Mouse (Mus musculus) heart, embryonic 12.5 days (tissue): ENCODE results near the gene Misp. TPM values are rescaled to one million over a fixed set of nuclear protein-coding genes. Genes with fewer than 3 reads are reported as not detected.

Experiments used
- ATAC-seq: fragments of 200-750 bp; cut with Nextera tagmentation; 2 replicates; pipeline ENCODE4 v1.8.0; 2017; ENCODE audit warnings: moderate TSS enrichment, moderate library complexity; ENCODE audit not compliant: insufficient number of reproducible peaks, low FRiP score
- H3K27ac ChIP-seq: fragments of 300-500 bp; sonication (generic); 2 replicates; pipeline ENCODE4 v1.5.1; 2016; ENCODE audit warnings: mild to moderate bottlenecking, moderate library complexity; ENCODE audit not compliant: poor library complexity, severe bottlenecking
- H3K27me3 ChIP-seq: fragments of 300-500 bp; sonication (generic); replicated peaks from 2 replicates; pipeline ENCODE4 v1.6.1; 2016; ENCODE audit warnings: mild to moderate bottlenecking, moderate library complexity
- H3K36me3 ChIP-seq: fragments of 300-500 bp; sonication (generic); 2 replicates; pipeline ENCODE4 v1.6.1; 2016; ENCODE audit warnings: mild to moderate bottlenecking, moderate library complexity
- H3K4me1 ChIP-seq: fragments of 300-500 bp; sonication (generic); replicated peaks from 2 replicates; pipeline ENCODE4 v1.6.1; 2016; ENCODE audit warnings: mild to moderate bottlenecking
- H3K4me2 ChIP-seq: fragments of 300-500 bp; sonication (generic); 2 replicates; pipeline ENCODE4 v1.6.1; 2016; ENCODE audit warnings: mild to moderate bottlenecking, moderate library complexity
- H3K4me3 ChIP-seq: fragments of 300-500 bp; sonication (generic); 2 replicates; pipeline ENCODE4 v1.5.1; 2016; ENCODE audit warnings: mild to moderate bottlenecking
- H3K9ac ChIP-seq: fragments of 300-500 bp; sonication (generic); 2 replicates; pipeline ENCODE4 v1.6.1; 2016; ENCODE audit warnings: mild to moderate bottlenecking, moderate library complexity
- H3K9me3 ChIP-seq: fragments of 300-500 bp; sonication (generic); replicated peaks from 2 replicates; pipeline ENCODE4 v1.6.1; 2016; ENCODE audit warnings: mild to moderate bottlenecking, moderate library complexity
- WGBS: fragments of 180-500 bp; shearing (Covaris S2); methylation state at CpG from one replicate; pipeline ENCODE4 v1.1.7; 2016; 5-methylcytosine and 5-hydroxymethylcytosine counted together
- polyA plus RNA-seq: library from polyadenylated mRNA; unstranded; fragments of >200 nt; fragmentation: Nextera tagmentation; extraction: Ambion mirVana; gene quantifications from 2 replicates; pipeline ENCODE4 v1.2.1, GENCODE M21; 2016

The Misp gene
- polyA plus RNA-seq, 1 experiment from 2014 or later = 0.40 TPM

DNA sequence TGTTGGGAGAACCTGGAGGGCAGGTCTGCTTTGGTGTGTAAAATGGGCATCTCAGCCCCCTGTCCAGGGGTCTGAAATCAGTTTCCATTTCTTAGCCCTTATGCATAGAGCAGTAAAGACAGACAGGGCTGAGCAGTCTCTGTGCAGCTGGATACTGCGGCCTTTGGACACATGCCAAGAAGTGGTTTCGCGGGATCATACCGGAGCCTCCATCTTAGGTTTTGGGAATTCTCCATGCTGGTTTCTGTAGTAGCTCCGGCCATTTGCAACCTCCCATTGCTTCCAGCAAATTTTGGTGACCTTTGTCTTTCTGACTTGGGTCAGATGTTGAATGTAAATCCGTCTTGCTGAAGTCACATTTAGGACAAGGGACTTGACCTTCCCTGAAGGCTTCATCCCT, 22.7 kb downstream of the Misp start:
- Histone ChIP-seq H3K9me3 (no peaks in the 10 kb centered on the region), H3K36me3 (no peaks in the 10 kb centered on the region), H3K27me3 (no peaks in the 10 kb centered on the region), H3K27ac (no peak overlapping the region), H3K4me3 (no peak overlapping the region), H3K4me2 (no peak overlapping the region), H3K9ac (no peak overlapping the region), H3K4me1 (peaks cover 36% of the 10 kb centered on the region)
- no peak for ATAC-seq
- 69% methylated on average over 6 of the region's 6 CpGs for WGBS

DNA sequence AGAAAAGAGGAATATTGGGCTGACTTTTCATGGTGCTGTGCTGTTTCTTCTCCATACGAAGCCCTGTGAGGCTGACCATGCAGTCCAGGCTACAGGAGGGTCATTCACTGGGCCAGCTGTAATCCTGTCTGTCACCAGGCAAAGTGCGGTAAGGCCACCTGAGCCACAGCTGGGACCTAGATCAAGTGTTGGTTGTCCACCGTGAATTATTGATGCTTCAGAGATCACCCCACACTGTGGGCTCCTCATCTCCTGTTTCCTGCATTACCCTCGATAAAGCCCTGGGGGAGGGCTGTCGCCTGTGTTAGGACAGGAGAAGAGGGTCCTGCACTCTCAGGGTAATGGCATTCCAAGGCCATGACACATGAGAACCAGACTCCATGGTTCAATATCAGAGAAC, 25.8 kb downstream of the Misp start:
- no peak for ATAC-seq
- Histone ChIP-seq H3K27ac (no peak overlapping the region), H3K27me3 (no peaks in the 10 kb centered on the region), H3K4me3 (no peak overlapping the region), H3K36me3 (no peaks in the 10 kb centered on the region), H3K9ac (no peak overlapping the region), H3K4me2 (no peak overlapping the region), H3K4me1 (peaks cover 51% of the 10 kb centered on the region), H3K9me3 (no peaks in the 10 kb centered on the region)
- WGBS = 45% methylated on average over 5 of the region's 5 CpGs

- Histone ChIP-seq H3K36me3 (no peaks in the 10 kb centered on the region), H3K9ac (no peak overlapping the region), H3K27ac (no peak overlapping the region), H3K4me1 (peaks cover 42% of the 10 kb centered on the region), H3K4me3 (no peak overlapping the region), H3K27me3 (no peaks in the 10 kb centered on the region), H3K9me3 (no peaks in the 10 kb centered on the region), H3K4me2 (no peak overlapping the region)
- WGBS = 71% methylated on average over 8 of the region's 8 CpGs
- no peak for ATAC-seq
Observed at GRCm38 (mm10) chr10:79849941-79850628, 29.3 kb downstream of the Misp start.

DNA sequence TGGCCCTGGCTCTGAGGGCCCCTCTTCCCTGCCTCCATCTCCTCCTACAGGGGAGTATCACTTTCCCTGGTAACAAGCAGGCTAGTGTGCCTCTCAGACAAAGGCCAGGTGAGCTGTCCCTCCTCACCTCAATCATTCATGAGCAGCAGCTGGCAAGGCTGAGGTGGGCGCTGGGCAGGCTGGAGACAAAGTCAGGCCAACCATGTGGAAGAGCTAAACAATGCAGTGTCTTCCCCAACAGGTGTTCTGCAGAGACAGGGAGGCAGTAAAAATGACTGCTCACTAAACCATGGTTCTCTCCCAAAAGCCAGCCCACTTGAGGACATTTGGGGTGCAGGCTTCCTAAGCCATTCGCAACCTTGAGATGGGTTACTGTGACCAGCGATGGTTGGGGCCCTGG, 30.9 kb downstream of the Misp start:
- ATAC-seq = no peak
- Histone ChIP-seq H3K27me3 (no peaks in the 10 kb centered on the region), H3K9ac (peak overlapping the region; percentile 99)

DNA sequence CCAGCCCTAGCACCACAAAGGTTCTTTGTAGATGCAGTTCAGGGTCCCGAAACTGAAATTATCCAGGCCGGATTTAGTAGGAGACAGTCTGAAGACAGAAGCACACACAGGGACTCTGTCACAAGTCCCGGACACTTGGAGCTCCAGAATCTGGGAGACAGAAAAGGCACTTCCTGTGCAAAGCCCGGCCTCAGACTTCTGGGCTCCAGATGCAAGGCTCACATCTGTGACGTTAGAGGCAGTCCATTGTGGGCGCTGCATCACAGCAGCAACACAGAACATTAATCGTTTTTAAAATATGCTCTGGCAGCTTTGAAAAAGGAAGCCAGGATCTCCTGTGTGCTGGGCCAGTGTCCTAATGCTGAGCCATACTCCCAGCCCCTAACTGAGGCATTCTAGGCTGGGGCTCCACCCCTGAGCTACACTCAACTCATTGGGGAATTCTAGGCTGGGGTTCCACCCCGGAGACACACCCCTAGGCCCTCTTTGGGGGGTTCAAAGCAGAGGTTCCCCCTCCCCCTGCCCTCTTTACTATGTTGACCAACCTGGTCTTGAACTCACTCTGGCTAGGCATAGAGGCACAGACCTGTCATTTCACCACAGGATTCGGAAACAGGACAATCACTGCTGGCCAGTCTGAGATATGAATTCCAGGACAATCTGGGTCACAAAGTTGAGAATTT, 31.5 kb downstream of the Misp start:
- H3K9ac ChIP-seq = peak overlapping the region; percentile 99
- 54% methylated on average over 9 of the region's 9 CpGs for WGBS
- H3K4me3 ChIP-seq = peak overlapping the region; percentile 92
- H3K4me1 ChIP-seq = peaks cover 46% of the 10 kb centered on the region
- no peaks in the 10 kb centered on the region for H3K27me3 ChIP-seq
- H3K27ac ChIP-seq = peak overlapping the region; percentile 100
- peaks cover 11% of the 10 kb centered on the region for H3K36me3 ChIP-seq
- peak overlapping the region; percentile 99 for H3K4me2 ChIP-seq
- no peaks in the 10 kb centered on the region for H3K9me3 ChIP-seq
- no peak for ATAC-seq

More for the DNA sequence above, 30.9 kb downstream of the Misp start:
- no peaks in the 10 kb centered on the region for H3K9me3 ChIP-seq
- H3K36me3 ChIP-seq = peaks cover 5% of the 10 kb centered on the region
- H3K27ac ChIP-seq = peak overlapping the region; percentile 100
- peak overlapping the region; percentile 92; the same call in 1 of the 2 replicates for H3K4me3 ChIP-seq
- peak overlapping the region; percentile 99 for H3K4me2 ChIP-seq
- peaks cover 42% of the 10 kb centered on the region for H3K4me1 ChIP-seq
- 82% methylated on average over 3 of the region's 3 CpGs for WGBS

DNA sequence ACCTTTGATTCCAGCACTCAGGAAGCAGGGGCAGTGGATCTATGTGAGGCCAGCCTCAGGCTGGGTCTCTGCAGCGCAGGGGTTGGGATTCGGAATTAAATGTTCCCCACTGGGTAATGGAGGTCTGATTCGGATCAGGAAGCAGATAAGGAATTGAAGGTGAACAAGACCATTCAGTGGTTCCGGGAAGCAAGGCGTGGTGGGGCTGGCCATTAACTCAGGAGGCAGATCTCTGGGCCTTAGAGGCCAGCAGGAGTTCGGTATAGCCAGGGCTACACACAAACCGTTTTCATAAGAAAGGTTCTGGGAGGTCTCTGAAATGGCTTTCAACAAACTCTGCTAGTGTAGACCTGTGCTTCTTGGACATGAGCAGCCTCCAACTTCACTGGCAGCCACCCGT, 32.0 kb downstream of the Misp start:
- peaks cover 51% of the 10 kb centered on the region for H3K4me1 ChIP-seq
- peak overlapping the region; percentile 100 for H3K27ac ChIP-seq
- H3K4me3 ChIP-seq = peak overlapping the region; percentile 92
- no peaks in the 10 kb centered on the region for H3K9me3 ChIP-seq
- peak overlapping the region; percentile 99 for H3K9ac ChIP-seq
- peaks cover 14% of the 10 kb centered on the region for H3K36me3 ChIP-seq
- H3K4me2 ChIP-seq = peak overlapping the region; percentile 99
- ATAC-seq = no peak
- 29% methylated on average over 8 of the region's 8 CpGs for WGBS
- no peaks in the 10 kb centered on the region for H3K27me3 ChIP-seq

- no peaks in the 10 kb centered on the region for H3K9me3 ChIP-seq
- peak; percentile 60 for ATAC-seq
- H3K36me3 ChIP-seq = peaks cover 17% of the 10 kb centered on the region
- under 1% methylated on average over 15 of the region's 15 CpGs for WGBS
- H3K27ac ChIP-seq = peak overlapping the region; percentile 100
- peak overlapping the region; percentile 92 for H3K4me3 ChIP-seq
- H3K27me3 ChIP-seq = no peaks in the 10 kb centered on the region
- peaks cover 57% of the 10 kb centered on the region for H3K4me1 ChIP-seq
- H3K4me2 ChIP-seq = peak overlapping the region; percentile 99
- peak overlapping the region; percentile 99 for H3K9ac ChIP-seq
Observed at GRCm38 (mm10) chr10:79853392-79853791, 32.6 kb downstream of the Misp start.

GRCm38 (mm10) chr10:79853860-79854795, 33.3 kb downstream of the Misp start, which contains the start of gene Ptbp1:
Ptbp1 (plus strand) TSS chr10:79854427.
- Histone ChIP-seq H3K4me2 (peak within 1 kb of the TSS; percentile 99), H3K27me3 (no peaks in the 10 kb centered on the region), H3K4me3 (peak within 1 kb of the TSS; percentile 92), H3K9ac (peak within 1 kb of the TSS; percentile 99), H3K4me1 (peaks cover 64% of the 10 kb centered on the region), H3K36me3 (peaks cover 24% of the 10 kb centered on the region), H3K9me3 (no peaks in the 10 kb centered on the region), H3K27ac (peak within 1 kb of the TSS; percentile 100)
- peak; percentile 92 for ATAC-seq
- WGBS = under 1% methylated on average over 75 of the region's 75 CpGs

DNA sequence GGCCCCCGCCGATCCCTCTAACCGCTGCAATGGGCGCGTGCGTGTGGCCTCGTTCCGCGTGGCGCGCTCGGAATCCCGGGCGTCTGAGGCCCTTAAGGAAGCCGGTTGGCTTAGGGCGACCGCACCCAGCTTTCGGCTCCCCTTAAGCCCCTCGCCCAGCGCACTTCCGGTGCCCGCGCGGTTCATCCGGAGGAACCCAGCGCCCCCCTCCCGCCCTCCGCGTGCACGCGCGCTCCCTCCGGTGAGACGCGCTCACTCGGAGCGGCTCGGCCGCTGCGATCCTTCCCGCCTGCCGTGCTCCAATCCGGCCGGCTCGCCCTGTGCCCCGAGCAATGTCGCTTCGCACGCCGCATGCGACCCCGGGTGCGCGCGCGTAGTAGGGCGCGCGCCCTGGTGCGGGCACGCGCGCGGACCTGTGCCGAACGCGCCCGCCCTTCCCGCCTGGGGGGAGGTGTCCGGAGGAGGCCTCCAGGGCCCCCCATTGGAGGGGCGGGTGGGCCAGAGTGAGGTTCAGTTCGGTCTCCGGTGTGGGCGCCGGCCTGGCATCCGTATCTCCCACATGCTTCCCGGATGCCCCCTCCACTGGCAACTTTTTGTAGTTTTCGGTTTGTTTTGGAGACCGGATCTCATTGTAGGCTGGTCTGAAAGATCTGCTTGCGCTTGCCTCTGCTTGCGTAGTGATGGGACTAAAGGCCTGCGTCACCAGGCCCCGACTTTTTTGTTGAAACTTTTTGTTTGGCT, 34.2 kb downstream of the Misp start:
- Histone ChIP-seq H3K9ac (peak overlapping the region; percentile 99), H3K27me3 (no peaks in the 10 kb centered on the region), H3K4me1 (peaks cover 70% of the 10 kb centered on the region), H3K4me2 (peak overlapping the region; percentile 99), H3K4me3 (peak overlapping the region; percentile 92), H3K36me3 (peaks cover 32% of the 10 kb centered on the region), H3K27ac (peak overlapping the region; percentile 100), H3K9me3 (no peaks in the 10 kb centered on the region)
- ATAC-seq = peak; percentile 27
- under 1% methylated on average over 81 of the region's 83 CpGs for WGBS

- H3K36me3 ChIP-seq = peaks cover 39% of the 10 kb centered on the region
Observed at GRCm38 (mm10) chr10:79855558-79856184, 34.9 kb downstream of the Misp start.

More at GRCm38 (mm10) chr10:79855558-79856184, 34.9 kb downstream of the Misp start:
- no peak for ATAC-seq
- under 1% methylated on average over 10 of the region's 10 CpGs for WGBS
- Histone ChIP-seq H3K27me3 (no peaks in the 10 kb centered on the region), H3K9ac (peak overlapping the region; percentile 99), H3K4me1 (peaks cover 67% of the 10 kb centered on the region), H3K4me3 (peak overlapping the region; percentile 92), H3K9me3 (no peaks in the 10 kb centered on the region), H3K4me2 (peak overlapping the region; percentile 99), H3K27ac (peak overlapping the region; percentile 100)
